Mouse (Mus musculus) limb, embryonic 11.5 days (tissue): Measurements from ENCODE around the gene Radil. TPM values are rescaled to one million over a fixed set of nuclear protein-coding genes. Genes with fewer than 3 reads are reported as not detected.

Experiments used
- ATAC-seq: fragments of 200-750 bp; cut with Nextera tagmentation; 2 replicates; pipeline ENCODE4 v1.8.0; 2017; ENCODE audit warnings: low read depth; ENCODE audit not compliant: insufficient number of reproducible peaks, low FRiP score, low TSS enrichment
- DNase-seq: peaks from one replicate; pipeline ENCODE4 v3.0.0-alpha.2; 2015; ENCODE audit warnings: low spot score
- H3K27ac ChIP-seq: fragments of 300-500 bp; sonication (generic); replicated peaks from 2 replicates; pipeline ENCODE4 v1.5.1; 2014; ENCODE audit warnings: low read depth, mild to moderate bottlenecking, low read length
- H3K27me3 ChIP-seq: fragments of 300-500 bp; sonication (generic); 2 replicates; pipeline ENCODE4 v1.6.1; 2014; ENCODE audit warnings: mild to moderate bottlenecking, low read length, mixed read lengths; ENCODE audit not compliant: control insufficient read depth, insufficient read depth
- H3K36me3 ChIP-seq: fragments of 300-500 bp; sonication (generic); 2 replicates; pipeline ENCODE4 v1.6.1; 2014; ENCODE audit warnings: mild to moderate bottlenecking, low read length, moderate library complexity, mixed read lengths; ENCODE audit not compliant: control insufficient read depth, insufficient read depth
- H3K4me1 ChIP-seq: fragments of 300-500 bp; sonication (generic); 2 replicates; pipeline ENCODE4 v1.6.1; 2014; ENCODE audit warnings: low read length, mixed read lengths; ENCODE audit not compliant: control insufficient read depth, insufficient read depth
- H3K4me2 ChIP-seq: fragments of 300-500 bp; sonication (generic); 2 replicates; pipeline ENCODE4 v1.6.1; 2014; ENCODE audit warnings: low read depth, mild to moderate bottlenecking, moderate library complexity; ENCODE audit not compliant: severe bottlenecking
- H3K4me3 ChIP-seq: fragments of 300-500 bp; sonication (generic); 2 replicates; pipeline ENCODE4 v1.5.1; 2014; ENCODE audit warnings: low read depth, low read length
- H3K9ac ChIP-seq: fragments of 300-500 bp; sonication (generic); 2 replicates; pipeline ENCODE4 v1.6.1; 2014; ENCODE audit warnings: mild to moderate bottlenecking, low read length
- H3K9me3 ChIP-seq: fragments of 300-500 bp; sonication (generic); 2 replicates; pipeline ENCODE4 v1.6.1; 2016; ENCODE audit warnings: low read length; ENCODE audit not compliant: control insufficient read depth
- WGBS: fragments of 180-500 bp; shearing (Covaris S2); extraction: QIAGEN DNeasy Blood & Tissue Kit; methylation state at CpG from one replicate; pipeline ENCODE4 v1.1.7; 2014; 5-methylcytosine and 5-hydroxymethylcytosine counted together
- polyA plus RNA-seq: library from polyadenylated mRNA; unstranded; fragments of >200 nt; fragmentation: Nextera tagmentation; extraction: Ambion mirVana; gene quantifications from 2 replicates; pipeline ENCODE4 v1.2.1, GENCODE M21; 2014

The Radil gene
- polyA plus RNA-seq, 1 experiment from 2014 or later, result 1.8 TPM

- Histone ChIP-seq H3K4me2 (no peak overlapping the region), H3K4me1 (no peaks in the 10 kb centered on the region), H3K27me3 (no peaks in the 10 kb centered on the region), H3K4me3 (no peak overlapping the region), H3K9me3 (no peaks in the 10 kb centered on the region), H3K27ac (no peak overlapping the region), H3K9ac (no peak overlapping the region), H3K36me3 (no peaks in the 10 kb centered on the region)
- DNase-seq, result no peak
- no peak for ATAC-seq
- WGBS, result 90% methylated on average over 11 of the region's 11 CpGs
Observed at GRCm38 (mm10) chr5:142521195-142521866, 29.6 kb downstream of the Radil start.

- H3K9ac ChIP-seq, result no peak overlapping the region
- DNase-seq, result no peak
- H3K4me2 ChIP-seq, result no peak overlapping the region
- no peak overlapping the region for H3K27ac ChIP-seq
- H3K4me1 ChIP-seq, result no peaks in the 10 kb centered on the region
- no peaks in the 10 kb centered on the region for H3K9me3 ChIP-seq
- no peak overlapping the region for H3K4me3 ChIP-seq
- no peaks in the 10 kb centered on the region for H3K27me3 ChIP-seq
- no peak for ATAC-seq
- no peaks in the 10 kb centered on the region for H3K36me3 ChIP-seq
- WGBS, result 81% methylated on average over 4 of the region's 4 CpGs
Observed at GRCm38 (mm10) chr5:142520360-142520759, 30.5 kb downstream of the Radil start.

- Histone ChIP-seq H3K9ac (no peak overlapping the region), H3K4me3 (no peak overlapping the region), H3K27ac (no peak overlapping the region), H3K4me1 (no peaks in the 10 kb centered on the region), H3K36me3 (no peaks in the 10 kb centered on the region), H3K9me3 (no peaks in the 10 kb centered on the region), H3K27me3 (no peaks in the 10 kb centered on the region), H3K4me2 (no peak overlapping the region)
- 69% methylated on average over 6 of the region's 6 CpGs for WGBS
- ATAC-seq (no peak), DNase-seq (no peak)
Observed at GRCm38 (mm10) chr5:142518973-142519372, 31.9 kb downstream of the Radil start.

- no peak overlapping the region for H3K9ac ChIP-seq
- DNase-seq, result no peak
- H3K4me2 ChIP-seq, result no peak overlapping the region
- H3K4me3 ChIP-seq, result no peak overlapping the region
- no peak for ATAC-seq
- no peaks in the 10 kb centered on the region for H3K27me3 ChIP-seq
- WGBS, result 82% methylated on average over 4 of the region's 4 CpGs
- no peaks in the 10 kb centered on the region for H3K36me3 ChIP-seq
- peaks cover 10% of the 10 kb centered on the region for H3K4me1 ChIP-seq
- H3K9me3 ChIP-seq, result no peaks in the 10 kb centered on the region
- no peak overlapping the region for H3K27ac ChIP-seq
Observed at GRCm38 (mm10) chr5:142512112-142512511, 38.8 kb downstream of the Radil start.

- Histone ChIP-seq H3K9ac (no peak overlapping the region), H3K27me3 (no peaks in the 10 kb centered on the region), H3K4me1 (peaks cover 10% of the 10 kb centered on the region), H3K27ac (no peak overlapping the region), H3K4me3 (no peak overlapping the region), H3K4me2 (no peak overlapping the region), H3K36me3 (no peaks in the 10 kb centered on the region), H3K9me3 (no peaks in the 10 kb centered on the region)
- DNase-seq (no peak), ATAC-seq (no peak)
- 66% methylated on average over 7 of the region's 7 CpGs for WGBS
Observed at GRCm38 (mm10) chr5:142510061-142510414, 40.9 kb downstream of the Radil start.

- Histone ChIP-seq H3K27ac (no peak overlapping the region), H3K9ac (peak overlapping the region; percentile 47; the same call in 1 of the 2 replicates)
Observed at GRCm38 (mm10) chr5:142509141-142510060, 41.5 kb downstream of the Radil start.

GRCm38 (mm10) chr5:142505695-142506423 is 45.0 kb downstream of the Radil start:
- Histone ChIP-seq H3K9ac (no peak overlapping the region), H3K9me3 (no peaks in the 10 kb centered on the region), H3K27ac (no peak overlapping the region), H3K4me2 (no peak overlapping the region), H3K36me3 (no peaks in the 10 kb centered on the region), H3K27me3 (no peaks in the 10 kb centered on the region), H3K4me1 (peaks cover 10% of the 10 kb centered on the region), H3K4me3 (no peak overlapping the region)
- 85% methylated on average over 3 of the region's 3 CpGs for WGBS
- no peak for ATAC-seq
- no peak for DNase-seq

More at GRCm38 (mm10) chr5:142509141-142510060, 41.5 kb downstream of the Radil start:
- 32% methylated on average over 15 of the region's 15 CpGs for WGBS
- no peaks in the 10 kb centered on the region for H3K9me3 ChIP-seq
- H3K4me3 ChIP-seq, result no peak overlapping the region
- H3K27me3 ChIP-seq, result no peaks in the 10 kb centered on the region
- ATAC-seq, result no peak
- H3K4me1 ChIP-seq, result peaks cover 10% of the 10 kb centered on the region
- DNase-seq, result no peak
- no peaks in the 10 kb centered on the region for H3K36me3 ChIP-seq
- H3K4me2 ChIP-seq, result no peak overlapping the region

GRCm38 (mm10) chr5:142504175-142504574 is 46.7 kb downstream of the Radil start:
- no peak overlapping the region for H3K4me3 ChIP-seq
- no peak for DNase-seq
- H3K9ac ChIP-seq, result no peak overlapping the region
- no peaks in the 10 kb centered on the region for H3K36me3 ChIP-seq
- no peak overlapping the region for H3K27ac ChIP-seq
- peaks cover 7% of the 10 kb centered on the region for H3K4me1 ChIP-seq
- H3K4me2 ChIP-seq, result no peak overlapping the region
- H3K27me3 ChIP-seq, result no peaks in the 10 kb centered on the region
- 80% methylated on average over 3 of the region's 3 CpGs for WGBS
- H3K9me3 ChIP-seq, result no peaks in the 10 kb centered on the region
- ATAC-seq, result no peak
